Mouse (Mus musculus) testis, adult 2 months (tissue): ENCODE results near the gene Casq2.

ENCODE experiments used
- CTCF ChIP-seq: fragments of 200-500 bp; IDR thresholded peaks from 2 replicates; pipeline ENCODE4 v1.5.1; 2012; ENCODE audit warnings: low read depth, mild to moderate bottlenecking, inconsistent platforms, low read length, moderate library complexity; ENCODE audit not compliant: control insufficient read depth, insufficient read depth, insufficient replicate concordance
- POLR2A ChIP-seq: fragments of 200-500 bp; IDR thresholded peaks from 2 replicates; pipeline ENCODE4 v1.6.1; 2012; ENCODE audit warnings: low read depth, mild to moderate bottlenecking, inconsistent platforms, low read length, moderate library complexity; ENCODE audit not compliant: control insufficient read depth

- TF ChIP-seq POLR2A (no peak), CTCF (no peak)
Measured at GRCm38 (mm10) chr3:102143536-102143935, 57.3 kb downstream of the Casq2 start.
